Mouse (Mus musculus) erythroblast, embryonic 14.5 days (primary cell): ENCODE measurements around the gene Ifna13.

Source experiments
- GATA1 ChIP-seq: IDR thresholded peaks from 2 replicates; pipeline ENCODE4 v1.6.1; 2012; ENCODE audit warnings: low read length, inconsistent platforms, mixed read lengths
- TAL1 ChIP-seq: IDR thresholded peaks from 3 replicates; pipeline ENCODE4 v1.6.1; 2012; ENCODE audit warnings: low read length, inconsistent platforms, mixed read lengths

- TF ChIP-seq GATA1 (no peak), TAL1 (no peak)
These were observed 11.2 kb upstream of the Ifna13 start for GRCm38 (mm10) chr4:88655461-88655860.
